Mouse (Mus musculus): ENCODE measurements around the gene Phlpp1.

Phlpp1 gene

DNA sequence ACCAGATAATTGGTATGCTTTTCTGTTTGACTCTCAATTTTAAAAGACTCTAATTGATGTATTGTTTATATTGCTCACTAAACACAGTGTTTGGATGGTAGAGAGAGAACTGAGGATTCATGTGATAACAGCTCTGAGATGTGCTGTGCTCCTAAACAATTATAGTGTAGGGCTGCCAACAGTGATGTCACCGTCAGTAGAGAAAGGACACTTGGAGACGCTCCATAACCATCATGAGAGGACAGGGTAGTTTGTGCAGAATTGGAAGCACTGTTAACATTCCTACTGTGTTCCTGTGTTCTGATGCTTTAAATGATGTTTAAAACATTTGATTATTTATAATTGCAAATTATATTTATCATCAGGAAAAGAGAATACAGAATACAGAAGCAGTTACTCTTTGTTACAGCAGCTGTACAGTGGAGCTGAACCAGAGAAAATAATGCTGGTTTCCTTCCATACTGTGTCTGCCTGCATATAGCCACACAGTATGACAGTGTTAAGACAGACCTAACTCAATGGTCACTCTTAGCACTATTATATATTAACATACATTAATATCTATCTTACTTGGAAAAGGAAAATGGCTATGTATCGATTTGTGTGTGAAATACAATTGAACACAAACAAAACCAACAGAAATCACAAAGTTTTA, 60.4 kb downstream of the Phlpp1 start:
- in situ Hi-C loops (cut with MboI; ENCODE audit: unreplicated experiment in 2 of 2), result no loop called here

DNA sequence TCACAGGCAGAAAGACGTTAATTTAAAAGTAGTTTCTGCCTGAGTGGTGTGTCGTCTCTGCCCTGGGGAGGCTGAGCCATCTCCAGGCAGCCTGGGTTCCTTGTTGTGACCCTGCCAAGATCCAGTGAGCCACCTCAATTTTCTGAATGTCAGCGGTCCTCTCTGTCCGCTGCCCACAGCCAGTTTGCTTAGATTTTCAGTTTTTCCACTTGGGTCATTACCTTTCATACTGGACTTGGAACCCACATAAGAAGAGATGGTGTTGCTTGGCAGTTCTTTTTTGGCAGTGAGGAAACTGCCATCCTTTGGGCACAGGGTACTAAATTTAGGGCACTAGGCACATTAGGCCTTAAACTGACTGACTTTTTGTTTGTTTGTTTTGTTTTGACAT, 60.9 kb downstream of the Phlpp1 start:
- in situ Hi-C loops (cut with MboI; ENCODE audit: unreplicated experiment in 2 of 2), result no loop called here

DNA sequence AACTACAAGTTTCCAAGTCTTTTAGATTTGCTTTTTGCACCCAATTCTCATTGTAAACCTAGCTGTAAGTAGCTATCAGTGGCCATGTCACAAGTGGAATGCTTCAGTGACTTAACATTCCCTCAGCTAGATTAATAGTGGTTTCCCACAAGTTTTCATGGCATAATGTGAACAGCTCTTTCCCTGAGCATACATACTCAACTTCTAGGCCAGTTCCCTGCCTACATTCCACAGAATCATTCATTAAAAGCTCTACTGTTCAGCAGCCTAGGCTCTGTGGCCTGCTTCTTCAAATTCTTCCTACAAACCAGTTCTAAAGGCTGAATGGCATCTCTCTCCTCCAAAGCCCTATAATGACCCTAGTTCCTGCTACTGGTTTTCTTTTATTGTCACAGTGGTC, 65.4 kb downstream of the Phlpp1 start:
- in situ Hi-C loops (cut with MboI; ENCODE audit: unreplicated experiment in 2 of 2), result no loop called here

DNA sequence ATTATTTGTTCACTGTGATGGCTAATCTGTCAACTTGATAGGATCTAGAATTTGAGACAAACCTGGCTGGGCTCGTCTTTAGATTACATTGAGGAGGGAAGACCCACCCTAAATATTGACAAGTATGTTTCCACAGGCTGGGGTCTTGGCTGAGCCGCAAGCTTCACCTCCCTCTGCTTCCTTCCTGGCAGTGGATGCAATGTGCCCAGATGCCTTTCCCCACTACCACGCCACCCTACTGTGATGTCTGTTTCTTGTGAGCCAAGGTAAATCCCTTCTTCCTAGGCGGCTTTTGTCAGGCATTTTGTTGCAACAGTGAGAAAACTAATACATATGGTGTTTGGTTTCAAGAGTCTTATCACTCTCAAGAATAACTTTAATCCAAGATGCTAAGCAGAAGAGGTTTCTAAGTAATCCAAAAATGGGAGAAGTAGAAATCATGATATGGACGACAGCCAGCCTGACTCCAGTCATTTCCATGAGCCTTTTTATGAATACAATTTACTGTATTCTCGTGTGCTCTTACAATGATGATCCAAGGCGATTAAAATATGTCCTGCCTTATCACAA, 68.6 kb downstream of the Phlpp1 start:
- in situ Hi-C loops (cut with MboI; ENCODE audit: unreplicated experiment in 2 of 2), result no loop called here

DNA sequence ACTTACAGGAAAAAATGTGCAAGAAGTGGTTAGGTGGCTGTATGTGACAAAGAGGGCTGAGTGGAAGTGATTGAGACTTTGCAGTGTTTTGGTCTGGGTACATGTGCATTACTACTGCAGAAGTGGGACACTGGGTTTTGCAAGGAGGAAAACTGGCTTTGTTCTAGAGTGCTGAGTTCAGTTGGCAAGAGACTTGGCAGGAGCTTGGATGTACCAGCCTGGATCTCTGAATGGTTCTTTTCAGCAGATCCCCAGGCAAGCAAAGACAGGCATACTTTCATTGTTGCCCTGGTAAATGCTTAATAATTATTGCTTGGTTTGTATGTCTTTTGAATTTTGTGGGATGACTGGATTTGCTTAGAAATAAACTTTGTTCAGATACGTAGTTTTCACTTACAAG, 69.5 kb downstream of the Phlpp1 start:
- in situ Hi-C loops (cut with MboI; ENCODE audit: unreplicated experiment in 2 of 2), result no loop called here

DNA sequence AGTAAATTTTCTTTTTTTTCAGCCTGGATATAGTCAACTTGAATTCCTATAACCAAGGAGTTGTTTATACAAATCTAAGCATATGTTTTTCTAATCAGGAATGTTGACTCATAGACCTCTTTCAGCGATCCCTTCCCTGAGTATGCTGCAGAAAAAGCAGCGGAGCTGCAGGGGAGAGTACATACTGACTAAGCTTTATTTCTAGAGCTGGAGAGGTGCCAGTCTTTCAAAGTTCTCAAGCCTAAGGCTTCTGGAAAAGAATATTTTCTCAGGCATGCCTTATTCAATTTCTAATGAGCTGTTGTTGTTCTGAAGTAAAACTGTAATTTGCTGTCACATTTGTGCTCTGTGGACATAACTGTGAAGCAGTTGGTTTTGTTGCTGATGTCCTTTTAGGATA, 70.6 kb downstream of the Phlpp1 start:
- in situ Hi-C loops (cut with MboI; ENCODE audit: unreplicated experiment in 2 of 2), result no loop called here

DNA sequence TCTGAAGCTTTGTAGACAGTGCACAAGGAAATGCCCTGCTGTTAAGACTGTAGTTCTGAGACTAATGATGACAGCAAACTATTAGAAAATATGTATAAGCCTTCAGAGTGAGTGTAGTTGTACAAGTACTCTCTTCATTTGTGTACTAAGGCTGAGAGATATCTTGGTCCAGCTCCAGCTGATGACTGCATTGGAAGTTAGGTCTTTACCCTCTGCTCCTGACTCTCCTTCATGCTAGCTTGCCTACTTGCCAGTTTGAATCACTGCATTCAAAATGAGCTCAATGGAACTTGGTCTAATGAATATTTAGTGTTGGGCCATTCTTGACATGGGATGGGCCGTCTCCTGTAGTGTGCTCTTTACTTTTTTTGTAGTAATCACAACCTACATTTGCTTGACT, 71.8 kb downstream of the Phlpp1 start:
- in situ Hi-C loops (cut with MboI; ENCODE audit: unreplicated experiment in 2 of 2), result no loop called here

GRCm38 (mm10) chr1:106244245-106244644, 72.7 kb downstream of the Phlpp1 start:
- in situ Hi-C loops (cut with MboI; ENCODE audit: unreplicated experiment in 2 of 2), result no loop called here

DNA sequence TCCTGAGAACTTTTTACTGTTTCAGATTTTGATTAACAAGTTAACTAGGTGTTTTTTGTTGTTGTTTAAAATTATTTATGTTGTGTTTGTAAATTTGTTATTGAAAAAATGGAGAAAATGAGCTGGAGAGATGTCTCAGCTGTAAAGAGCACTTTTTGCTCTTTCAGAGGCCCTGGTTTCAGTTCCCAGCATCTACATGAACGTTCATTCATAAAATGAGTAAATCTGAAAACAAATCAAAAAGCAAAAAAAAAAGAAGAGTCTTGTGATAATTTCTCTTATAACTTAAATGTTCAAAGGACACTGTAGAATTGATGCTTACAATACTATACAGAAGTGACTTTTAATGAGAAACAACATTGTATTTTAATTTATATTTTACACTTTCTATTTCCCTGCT, 82.5 kb downstream of the Phlpp1 start:
- in situ Hi-C loops (cut with MboI; ENCODE audit: unreplicated experiment in 2 of 2), result no loop called here

GRCm38 (mm10) chr1:106257176-106257575, 85.6 kb downstream of the Phlpp1 start:
- in situ Hi-C loops (cut with MboI; ENCODE audit: unreplicated experiment in 2 of 2), result no loop called here

- in situ Hi-C loops (cut with MboI; ENCODE audit: unreplicated experiment in 2 of 2), result no loop called here
Observed at GRCm38 (mm10) chr1:106268028-106268799, 96.7 kb downstream of the Phlpp1 start.

- in situ Hi-C loops (cut with MboI; ENCODE audit: unreplicated experiment in 2 of 2), result no loop called here
Observed at GRCm38 (mm10) chr1:106269337-106269736, 97.8 kb downstream of the Phlpp1 start.

DNA sequence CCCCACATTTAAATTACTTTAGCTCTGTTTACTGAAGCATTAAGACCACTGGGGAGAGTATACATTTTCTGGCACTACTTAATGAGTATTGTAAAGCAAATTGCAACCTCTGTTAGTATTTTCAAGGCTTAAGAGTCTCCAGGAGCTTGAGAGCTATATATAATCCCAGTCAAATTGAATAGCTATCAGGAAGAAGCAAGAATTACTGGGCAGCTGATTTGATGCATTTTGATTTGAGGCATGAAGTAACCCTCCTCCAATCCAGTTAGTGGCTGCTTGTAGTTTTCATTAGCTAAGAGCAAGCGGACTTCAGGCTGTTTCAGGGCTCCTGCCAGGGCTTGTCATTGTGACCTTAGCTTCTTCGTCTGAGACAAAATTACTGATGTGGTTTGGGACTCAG, 101.4 kb downstream of the Phlpp1 start:
- in situ Hi-C loops (cut with MboI; ENCODE audit: unreplicated experiment in 2 of 2), result no loop called here

DNA sequence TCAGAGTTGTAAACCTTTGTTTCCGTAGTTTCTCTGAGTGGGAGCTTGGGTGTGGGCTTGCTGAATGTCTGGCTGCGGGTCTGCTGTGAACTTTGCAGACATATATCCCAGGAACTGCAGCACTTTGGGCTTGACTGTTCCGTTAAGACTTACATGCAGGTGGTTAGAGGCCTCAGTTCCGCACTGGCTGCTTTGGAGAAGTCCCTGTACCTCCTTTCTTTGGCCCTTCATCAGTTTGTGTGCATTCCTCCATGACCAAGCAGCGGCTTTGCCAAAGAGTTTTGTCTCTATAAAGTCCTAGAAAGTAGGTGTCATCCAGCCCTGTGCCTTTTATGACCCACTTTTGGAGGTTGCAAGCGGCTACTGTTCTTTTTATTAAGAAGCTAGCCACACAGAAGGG, 102.2 kb downstream of the Phlpp1 start:
- in situ Hi-C loops (cut with MboI; ENCODE audit: unreplicated experiment in 2 of 2), result no loop called here

GRCm38 (mm10) chr1:106274561-106275001, 103.0 kb downstream of the Phlpp1 start:
- in situ Hi-C loops (cut with MboI; ENCODE audit: unreplicated experiment in 2 of 2), result no loop called here

GRCm38 (mm10) chr1:106275142-106275541, 103.6 kb downstream of the Phlpp1 start:
- in situ Hi-C loops (cut with MboI; ENCODE audit: unreplicated experiment in 2 of 2), result no loop called here

DNA sequence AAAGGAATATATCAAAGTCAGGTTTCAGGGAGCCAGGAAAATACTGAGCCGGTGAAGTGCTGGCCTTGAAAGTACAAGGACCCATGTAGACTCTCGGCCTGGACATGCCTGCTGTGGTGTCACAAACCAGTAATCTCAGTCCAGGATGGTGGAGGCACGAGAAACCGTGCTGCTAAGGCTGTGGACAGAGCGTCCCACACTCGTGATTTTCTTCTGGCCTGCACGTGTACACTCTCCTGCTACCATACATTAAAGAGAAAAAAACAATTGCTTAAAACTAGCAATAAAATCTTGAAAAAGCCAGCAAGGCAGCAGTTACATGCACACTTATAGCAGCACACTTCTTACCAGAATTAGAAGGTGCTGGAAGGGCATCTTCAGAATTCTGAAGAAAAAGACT, 104.2 kb downstream of the Phlpp1 start:
- in situ Hi-C loops (cut with MboI; ENCODE audit: unreplicated experiment in 2 of 2), result no loop called here

DNA sequence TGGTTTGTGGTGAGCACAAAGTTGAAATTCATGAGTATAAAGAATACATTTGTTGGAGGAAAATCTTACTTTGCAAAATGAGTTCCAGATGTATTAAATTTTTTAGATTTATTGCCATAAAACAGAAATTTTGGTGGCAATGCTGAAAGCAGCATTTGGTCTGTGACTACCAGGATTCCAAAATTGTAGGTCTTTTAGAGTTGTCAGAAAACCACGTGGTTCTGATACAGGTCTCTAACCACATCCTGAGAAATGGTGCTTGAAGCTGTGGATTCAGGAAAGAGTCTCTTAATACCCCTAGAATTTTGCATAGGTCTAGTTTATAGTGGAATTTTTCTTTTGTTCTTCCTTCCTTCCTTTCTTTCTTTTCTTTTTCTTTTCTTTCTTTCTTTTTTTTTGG, 105.3 kb downstream of the Phlpp1 start:
- in situ Hi-C loops (cut with MboI; ENCODE audit: unreplicated experiment in 2 of 2), result no loop called here

DNA sequence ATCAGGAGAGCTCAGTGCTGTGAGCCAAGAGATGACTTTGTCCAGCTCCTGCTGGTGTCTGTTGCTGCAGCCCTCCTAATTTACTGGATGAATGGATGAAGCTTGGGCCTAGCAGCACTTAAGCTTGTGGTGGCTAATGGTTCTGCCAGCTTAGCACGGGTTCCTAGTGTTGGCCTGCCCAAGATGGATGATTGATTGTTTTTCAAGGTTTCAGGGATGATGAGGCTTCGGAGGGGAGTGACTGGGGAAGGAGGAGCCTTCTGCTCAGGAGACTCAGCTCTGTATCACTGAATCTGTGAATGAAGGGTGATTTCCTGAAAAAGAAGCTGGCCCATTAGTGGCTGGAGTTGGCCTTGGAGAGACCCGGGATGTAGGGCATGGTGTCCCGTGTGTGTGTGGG, 105.7 kb downstream of the Phlpp1 start:
- in situ Hi-C loops (cut with MboI; ENCODE audit: unreplicated experiment in 2 of 2), result no loop called here

GRCm38 (mm10) chr1:106278552-106279060, 107.1 kb downstream of the Phlpp1 start:
- in situ Hi-C loops (cut with MboI; ENCODE audit: unreplicated experiment in 2 of 2), result no loop called here

GRCm38 (mm10) chr1:106279404-106280123, 108.0 kb downstream of the Phlpp1 start:
- in situ Hi-C loops (cut with MboI; ENCODE audit: unreplicated experiment in 2 of 2), result no loop called here
